Mouse (Mus musculus): ENCODE measurements around the gene Ttll5. TPM values are rescaled to one million over a fixed set of nuclear protein-coding genes. Genes with fewer than 3 reads are reported as not detected.

Gene Ttll5
- total and polyA plus RNA-seq, 2 experiments from 2014 or later: 6.3 to 16.8 TPM

- Histone ChIP-seq H3K36me3 (replicated peaks; ENCODE audit: control insufficient read depth, insufficient read depth, low read length) (no peaks in the 10 kb centered on the region), H3K27ac (ENCODE audit: low read depth) (peak overlapping the region; percentile 85; the same call in 1 of the 2 replicates), H3K9ac (replicated peaks; ENCODE audit: low read depth, low read length) (peak overlapping the region; percentile 57), H3K4me1 (ENCODE audit: control insufficient read depth, insufficient read depth) (peaks cover 9% of the 10 kb centered on the region; the same call in 1 of the 2 replicates), H3K4me3 (ENCODE audit: low read depth, low read length) (peak overlapping the region; percentile 50), H3K27me3 (ENCODE audit: control insufficient read depth, insufficient read depth, low read length) (no peaks in the 10 kb centered on the region), H3K9me3 (replicated peaks; ENCODE audit: control insufficient read depth, low read length) (no peaks in the 10 kb centered on the region), H3K4me2 (ENCODE audit: low read depth, low read length) (peak overlapping the region; percentile 67)
- ATAC-seq (ENCODE audit: insufficient read depth, low read depth) (no peak), DNase-seq (ENCODE audit: low spot score) (no peak)
- WGBS: 39% methylated on average over 8 of the region's 8 CpGs
- TF ChIP-seq CTCF (IDR thresholded peaks at IDR 0.05; ENCODE audit: low read depth) (no peak), EP300 (IDR thresholded peaks at IDR 0.05; ENCODE audit: low read depth) (no peak)
Measured at GRCm38 (mm10) chr12:86077322-86077721, 252.9 kb downstream of the Ttll5 start.

GRCm38 (mm10) chr12:86077736-86078135 lies 253.3 kb downstream of the Ttll5 start:
- 31% methylated on average over 11 of the region's 11 CpGs for WGBS
- ATAC-seq (ENCODE audit: insufficient read depth, low read depth): no peak

GRCm38 (mm10) chr12:86078176-86078552 lies 253.7 kb downstream of the Ttll5 start:
- ATAC-seq (ENCODE audit: insufficient read depth, low read depth) (no peak), DNase-seq (ENCODE audit: low spot score) (no peak)
- no peak for TF ChIP-seq CTCF (IDR thresholded peaks at IDR 0.05; ENCODE audit: low read depth)
- TF ChIP-seq EP300 (IDR thresholded peaks at IDR 0.05; ENCODE audit: low read depth): no peak
- H3K27me3 ChIP-seq (ENCODE audit: control insufficient read depth, insufficient read depth, low read length): no peaks in the 10 kb centered on the region
- no peaks in the 10 kb centered on the region for H3K9me3 ChIP-seq (replicated peaks; ENCODE audit: control insufficient read depth, low read length)
- peak overlapping the region; percentile 57 for H3K9ac ChIP-seq (replicated peaks; ENCODE audit: low read depth, low read length)
- 24% methylated on average over 9 of the region's 9 CpGs for WGBS
- H3K27ac ChIP-seq (ENCODE audit: low read depth): peak overlapping the region; percentile 85
- peaks cover 13% of the 10 kb centered on the region; the same call in 1 of the 2 replicates for H3K4me1 ChIP-seq (ENCODE audit: control insufficient read depth, insufficient read depth)
- H3K4me3 ChIP-seq (ENCODE audit: low read depth, low read length): peak overlapping the region; percentile 50
- H3K4me2 ChIP-seq (ENCODE audit: low read depth, low read length): peak overlapping the region; percentile 67
- H3K36me3 ChIP-seq (replicated peaks; ENCODE audit: control insufficient read depth, insufficient read depth, low read length): no peaks in the 10 kb centered on the region

More at GRCm38 (mm10) chr12:86077736-86078135, 253.3 kb downstream of the Ttll5 start:
- H3K4me1 ChIP-seq (ENCODE audit: control insufficient read depth, insufficient read depth): peaks cover 9% of the 10 kb centered on the region; the same call in 1 of the 2 replicates
- H3K27ac ChIP-seq (ENCODE audit: low read depth): peak overlapping the region; percentile 85
- DNase-seq (ENCODE audit: low spot score): no peak
- no peaks in the 10 kb centered on the region for H3K36me3 ChIP-seq (replicated peaks; ENCODE audit: control insufficient read depth, insufficient read depth, low read length)
- H3K4me2 ChIP-seq (ENCODE audit: low read depth, low read length): peak overlapping the region; percentile 67
- no peaks in the 10 kb centered on the region for H3K9me3 ChIP-seq (replicated peaks; ENCODE audit: control insufficient read depth, low read length)
- no peak for TF ChIP-seq EP300 (IDR thresholded peaks at IDR 0.05; ENCODE audit: low read depth)
- no peak for TF ChIP-seq CTCF (IDR thresholded peaks at IDR 0.05; ENCODE audit: low read depth)
- peak overlapping the region; percentile 50 for H3K4me3 ChIP-seq (ENCODE audit: low read depth, low read length)
- H3K27me3 ChIP-seq (ENCODE audit: control insufficient read depth, insufficient read depth, low read length): no peaks in the 10 kb centered on the region
- peak overlapping the region; percentile 57 for H3K9ac ChIP-seq (replicated peaks; ENCODE audit: low read depth, low read length)

- peak; percentile 77 for DNase-seq (ENCODE audit: low spot score)
- peak; percentile 69 for ATAC-seq (ENCODE audit: insufficient read depth, low read depth)
- H3K9me3 ChIP-seq (replicated peaks; ENCODE audit: control insufficient read depth, low read length): no peaks in the 10 kb centered on the region
- H3K27ac ChIP-seq (ENCODE audit: low read depth): peak within 1 kb of the TSS; percentile 85
- TF ChIP-seq EP300 (IDR thresholded peaks at IDR 0.05; ENCODE audit: low read depth): no peak
- TF ChIP-seq CTCF (IDR thresholded peaks at IDR 0.05; ENCODE audit: low read depth): no peak
- H3K4me3 ChIP-seq (ENCODE audit: low read depth, low read length): peak within 1 kb of the TSS; percentile 50
- H3K4me1 ChIP-seq (ENCODE audit: control insufficient read depth, insufficient read depth): peaks cover 17% of the 10 kb centered on the region; the same call in 1 of the 2 replicates
- H3K9ac ChIP-seq (replicated peaks; ENCODE audit: low read depth, low read length): peak within 1 kb of the TSS; percentile 57
- peak within 1 kb of the TSS; percentile 67 for H3K4me2 ChIP-seq (ENCODE audit: low read depth, low read length)
- no peaks in the 10 kb centered on the region for H3K36me3 ChIP-seq (replicated peaks; ENCODE audit: control insufficient read depth, insufficient read depth, low read length)
- no peaks in the 10 kb centered on the region for H3K27me3 ChIP-seq (ENCODE audit: control insufficient read depth, insufficient read depth, low read length)
- WGBS: under 1% methylated on average over 25 of the region's 25 CpGs
Measured at GRCm38 (mm10) chr12:86078553-86079201, 254.2 kb downstream of the Ttll5 start, which contains the start of gene Tgfb3. Gene Tgfb3 (minus strand): TSS chr12:86079041.

GRCm38 (mm10) chr12:86079202-86079667 lies 254.8 kb downstream of the Ttll5 start:
- peak overlapping the region; percentile 50 for H3K4me3 ChIP-seq (ENCODE audit: low read depth, low read length)
- TF ChIP-seq EP300 (IDR thresholded peaks at IDR 0.05; ENCODE audit: low read depth) (no peak), CTCF (IDR thresholded peaks at IDR 0.05; ENCODE audit: low read depth) (peak; percentile 91)
- H3K9ac ChIP-seq (replicated peaks; ENCODE audit: low read depth, low read length): peak overlapping the region; percentile 57
- no peaks in the 10 kb centered on the region for H3K36me3 ChIP-seq (replicated peaks; ENCODE audit: control insufficient read depth, insufficient read depth, low read length)
- DNase-seq (ENCODE audit: low spot score): peak; percentile 86
- no peaks in the 10 kb centered on the region for H3K27me3 ChIP-seq (ENCODE audit: control insufficient read depth, insufficient read depth, low read length)
- peak overlapping the region; percentile 85 for H3K27ac ChIP-seq (ENCODE audit: low read depth)
- 1% methylated on average over 31 of the region's 31 CpGs for WGBS
- peaks cover 17% of the 10 kb centered on the region; the same call in 1 of the 2 replicates for H3K4me1 ChIP-seq (ENCODE audit: control insufficient read depth, insufficient read depth)
- H3K4me2 ChIP-seq (ENCODE audit: low read depth, low read length): peak overlapping the region; percentile 67
- no peaks in the 10 kb centered on the region for H3K9me3 ChIP-seq (replicated peaks; ENCODE audit: control insufficient read depth, low read length)
- ATAC-seq (ENCODE audit: insufficient read depth, low read depth): peak; percentile 84

All from heart, postnatal 0 days (tissue).